Mouse (Mus musculus) hindbrain, embryonic 13.5 days (tissue): ENCODE data around the gene Cadm1. TPM values are rescaled to one million over a fixed set of nuclear protein-coding genes. Genes with fewer than 3 reads are reported as not detected.

ENCODE experiments used
- ATAC-seq: fragments of 200-750 bp; cut with Nextera tagmentation; 2 replicates; pipeline ENCODE4 v1.8.0; 2017; ENCODE audit warnings: moderate TSS enrichment; ENCODE audit not compliant: low FRiP score
- H3K27ac ChIP-seq: fragments of 300-500 bp; sonication (generic); 2 replicates; pipeline ENCODE4 v1.5.1; 2015; ENCODE audit warnings: inconsistent platforms, mild to moderate bottlenecking, moderate library complexity
- H3K27me3 ChIP-seq: fragments of 300-500 bp; sonication (generic); 2 replicates; pipeline ENCODE4 v1.6.1; 2015; ENCODE audit warnings: mild to moderate bottlenecking, inconsistent platforms
- H3K36me3 ChIP-seq: fragments of 300-500 bp; sonication (generic); 2 replicates; pipeline ENCODE4 v1.6.1; 2015; ENCODE audit warnings: mild to moderate bottlenecking, inconsistent platforms
- H3K4me1 ChIP-seq: fragments of 300-500 bp; sonication (generic); replicated peaks from 2 replicates; pipeline ENCODE4 v1.6.1; 2015; ENCODE audit warnings: inconsistent platforms
- H3K4me2 ChIP-seq: fragments of 300-500 bp; sonication (generic); 2 replicates; pipeline ENCODE4 v1.6.1; 2015; ENCODE audit warnings: inconsistent platforms, mild to moderate bottlenecking, moderate library complexity
- H3K4me3 ChIP-seq: fragments of 300-500 bp; sonication (generic); 2 replicates; pipeline ENCODE4 v1.5.1; 2015; ENCODE audit warnings: mild to moderate bottlenecking, inconsistent platforms
- H3K9ac ChIP-seq: fragments of 300-500 bp; sonication (generic); 2 replicates; pipeline ENCODE4 v1.6.1; 2015; ENCODE audit warnings: mild to moderate bottlenecking, inconsistent platforms
- H3K9me3 ChIP-seq: fragments of 300-500 bp; sonication (generic); 2 replicates; pipeline ENCODE4 v1.6.1; 2016; ENCODE audit warnings: inconsistent platforms
- WGBS: fragments of 180-500 bp; shearing (Covaris S2); methylation state at CpG from one replicate; pipeline ENCODE4 v1.1.7; 2015; 5-methylcytosine and 5-hydroxymethylcytosine counted together
- polyA plus RNA-seq: library from polyadenylated mRNA; unstranded; fragments of >200 nt; fragmentation: Nextera tagmentation; extraction: Ambion mirVana; gene quantifications from 2 replicates; pipeline ENCODE4 v1.2.1, GENCODE M21; 2015

Cadm1 gene
- polyA plus RNA-seq, 1 experiment from 2014 or later: 180 TPM

GRCm38 (mm10) chr9:47801242-47801641 lies 271.3 kb downstream of the Cadm1 start:
- peaks cover 17% of the 10 kb centered on the region for H3K36me3 ChIP-seq
- H3K9ac ChIP-seq: no peak overlapping the region
- WGBS: 83% methylated on average over 4 of the region's 4 CpGs
- no peak overlapping the region for H3K4me3 ChIP-seq
- H3K27ac ChIP-seq: no peak overlapping the region
- no peaks in the 10 kb centered on the region for H3K9me3 ChIP-seq
- peaks cover 19% of the 10 kb centered on the region for H3K4me1 ChIP-seq
- H3K4me2 ChIP-seq: no peak overlapping the region
- no peak for ATAC-seq
- no peaks in the 10 kb centered on the region for H3K27me3 ChIP-seq

DNA sequence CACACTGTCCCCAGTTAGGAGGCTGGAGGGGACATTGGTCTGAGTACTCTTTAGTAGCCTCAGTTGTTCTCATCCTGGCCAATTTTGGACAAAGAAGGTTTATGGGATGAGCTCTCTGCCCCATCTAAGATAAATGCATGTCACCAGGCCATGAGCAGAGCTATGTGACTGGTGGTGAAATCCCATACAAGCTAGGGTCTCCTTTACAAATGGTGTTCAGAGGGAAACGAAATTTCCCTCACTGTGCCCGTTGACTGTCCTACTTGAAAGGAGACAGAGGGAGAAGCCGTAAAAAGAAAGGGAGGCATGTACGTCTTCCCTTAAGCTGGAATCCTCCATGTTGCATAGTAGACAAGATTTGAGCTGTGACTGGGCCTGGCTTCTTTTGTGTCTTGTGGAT lies 272.6 kb downstream of the Cadm1 start:
- Histone ChIP-seq H3K4me2 (no peak overlapping the region), H3K27me3 (no peaks in the 10 kb centered on the region), H3K4me3 (no peak overlapping the region), H3K4me1 (peaks cover 19% of the 10 kb centered on the region), H3K36me3 (peaks cover 15% of the 10 kb centered on the region), H3K9ac (no peak overlapping the region), H3K27ac (no peak overlapping the region), H3K9me3 (no peaks in the 10 kb centered on the region)
- WGBS: 84% methylated on average over 4 of the region's 4 CpGs
- ATAC-seq: no peak

GRCm38 (mm10) chr9:47803531-47804105 lies 273.6 kb downstream of the Cadm1 start:
- no peak for ATAC-seq

DNA sequence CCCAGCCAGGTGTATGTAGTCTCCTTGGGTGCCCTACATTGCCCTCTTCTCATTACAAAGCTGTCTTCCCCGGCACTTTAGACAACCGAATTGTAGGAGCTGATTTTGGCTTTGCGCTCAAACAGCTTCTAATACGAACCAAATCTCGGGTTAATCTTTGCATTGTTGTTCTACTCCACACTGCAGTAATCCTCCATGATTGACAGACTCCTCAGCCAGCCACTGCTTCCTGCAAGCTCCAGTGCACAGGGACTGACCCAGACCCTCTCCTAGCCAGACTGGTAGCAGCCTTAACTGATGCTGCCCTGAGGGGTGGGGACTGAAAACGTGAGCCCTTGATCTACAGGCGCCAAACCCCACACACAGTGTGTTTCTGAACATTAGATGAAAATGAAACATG lies 275.7 kb downstream of the Cadm1 start:
- Histone ChIP-seq H3K4me2 (no peak overlapping the region), H3K27ac (no peak overlapping the region), H3K4me1 (peaks cover 19% of the 10 kb centered on the region), H3K27me3 (no peaks in the 10 kb centered on the region), H3K9ac (no peak overlapping the region), H3K36me3 (no peaks in the 10 kb centered on the region), H3K9me3 (no peaks in the 10 kb centered on the region), H3K4me3 (no peak overlapping the region)
- no peak for ATAC-seq
- WGBS: 64% methylated on average over 7 of the region's 7 CpGs

More at GRCm38 (mm10) chr9:47803531-47804105, 273.6 kb downstream of the Cadm1 start:
- peak overlapping the region; percentile 64 for H3K27ac ChIP-seq
- H3K36me3 ChIP-seq: peaks cover 12% of the 10 kb centered on the region
- WGBS: 48% methylated on average over 13 of the region's 13 CpGs
- no peak overlapping the region for H3K4me3 ChIP-seq
- H3K9me3 ChIP-seq: no peaks in the 10 kb centered on the region
- H3K4me2 ChIP-seq: no peak overlapping the region
- H3K27me3 ChIP-seq: no peaks in the 10 kb centered on the region
- H3K9ac ChIP-seq: peak overlapping the region; percentile 35; the same call in 1 of the 2 replicates
- peaks cover 19% of the 10 kb centered on the region for H3K4me1 ChIP-seq

DNA sequence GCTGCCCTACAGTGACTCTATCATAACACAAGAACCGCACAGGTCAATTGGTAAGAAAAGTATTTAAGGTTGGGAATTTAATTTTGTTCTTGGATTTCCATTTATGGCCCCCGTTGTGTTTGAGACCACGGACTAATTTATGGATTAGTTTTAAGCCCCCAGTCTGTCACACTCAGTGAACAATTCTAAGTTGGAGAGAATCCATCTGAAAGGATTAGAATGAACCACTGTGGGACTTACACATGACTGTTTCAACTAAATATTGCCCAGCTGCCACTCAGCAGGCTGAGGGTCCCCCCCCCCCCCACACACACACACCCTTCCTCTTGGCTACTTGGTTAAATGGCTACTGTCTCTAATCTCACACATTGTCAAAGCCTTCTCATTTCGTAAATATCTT lies 295.7 kb downstream of the Cadm1 start:
- no peak overlapping the region for H3K27ac ChIP-seq
- peaks cover 21% of the 10 kb centered on the region for H3K4me1 ChIP-seq
- H3K36me3 ChIP-seq: peaks cover 3% of the 10 kb centered on the region
- no peak overlapping the region for H3K4me2 ChIP-seq
- no peaks in the 10 kb centered on the region for H3K9me3 ChIP-seq
- ATAC-seq: no peak
- no peak overlapping the region for H3K9ac ChIP-seq
- 84% methylated on average over 4 of the region's 4 CpGs for WGBS
- H3K4me3 ChIP-seq: no peak overlapping the region
- 0 out of 2 replicates have a peak, but pooled peaks cover 1% of the 10 kb centered on the region for H3K27me3 ChIP-seq

DNA sequence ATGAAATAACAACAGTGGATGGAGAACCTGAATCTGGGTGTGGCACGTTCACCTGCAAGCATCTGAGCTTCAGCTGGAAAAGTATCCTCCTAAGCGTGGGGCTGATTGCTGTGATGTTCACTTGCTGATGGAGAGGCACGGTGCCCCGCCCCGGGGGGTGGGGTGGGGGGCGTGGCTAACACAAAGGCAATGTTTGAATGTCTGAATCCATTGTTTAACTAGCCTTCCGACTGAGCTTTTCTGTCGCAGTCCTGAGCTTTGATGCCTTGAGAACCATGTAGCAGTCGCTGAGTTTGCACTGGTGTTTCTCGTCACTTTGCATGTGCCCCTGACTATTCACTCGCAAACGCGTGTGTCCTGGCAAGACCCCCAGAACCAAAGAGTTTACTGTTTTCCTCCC lies 298.8 kb downstream of the Cadm1 start:
- H3K27ac ChIP-seq: peak overlapping the region; percentile 61
- H3K9me3 ChIP-seq: no peaks in the 10 kb centered on the region
- H3K4me2 ChIP-seq: peak overlapping the region; percentile 48
- H3K4me3 ChIP-seq: peak overlapping the region; percentile 25
- ATAC-seq: 0 out of 2 replicates have a peak, but pooled peaks have one; percentile 43
- peaks cover 21% of the 10 kb centered on the region for H3K4me1 ChIP-seq
- H3K27me3 ChIP-seq: 0 out of 2 replicates have a peak, but pooled peaks cover 2% of the 10 kb centered on the region
- no peaks in the 10 kb centered on the region for H3K36me3 ChIP-seq
- 4% methylated on average over 13 of the region's 13 CpGs for WGBS
- H3K9ac ChIP-seq: peak overlapping the region; percentile 49

DNA sequence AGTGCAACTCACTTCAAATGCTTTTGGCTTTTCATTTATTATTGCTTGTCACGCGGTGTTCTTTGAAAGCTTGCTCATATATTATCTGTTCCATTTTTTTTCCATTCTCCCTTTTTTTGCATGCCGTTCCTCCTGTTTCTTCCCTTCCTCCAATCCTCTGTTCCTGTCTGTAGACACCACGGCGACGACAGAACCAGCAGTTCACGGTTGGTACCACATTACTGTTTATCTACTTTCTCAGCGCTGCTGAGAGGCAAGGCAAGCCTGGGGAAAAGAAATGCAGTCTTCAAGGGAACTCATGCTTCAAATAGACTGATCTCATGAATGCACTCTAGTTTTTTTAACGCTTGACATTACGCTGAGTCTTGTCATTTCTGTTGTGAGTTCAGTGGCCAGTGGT lies 299.2 kb downstream of the Cadm1 start:
- Histone ChIP-seq H3K4me2 (peak overlapping the region; percentile 48), H3K27me3 (0 out of 2 replicates have a peak, but pooled peaks cover 2% of the 10 kb centered on the region), H3K9me3 (no peaks in the 10 kb centered on the region), H3K4me3 (peak overlapping the region; percentile 25), H3K36me3 (no peaks in the 10 kb centered on the region), H3K27ac (peak overlapping the region; percentile 61), H3K9ac (peak overlapping the region; percentile 49), H3K4me1 (peaks cover 21% of the 10 kb centered on the region)
- WGBS: 24% methylated on average over 10 of the region's 10 CpGs
- ATAC-seq: no peak

GRCm38 (mm10) chr9:47829846-47830245 lies 299.9 kb downstream of the Cadm1 start:
- no peak for ATAC-seq
- Histone ChIP-seq H3K27ac (no peak overlapping the region), H3K4me2 (peak overlapping the region; percentile 48; the same call in 1 of the 2 replicates)

DNA sequence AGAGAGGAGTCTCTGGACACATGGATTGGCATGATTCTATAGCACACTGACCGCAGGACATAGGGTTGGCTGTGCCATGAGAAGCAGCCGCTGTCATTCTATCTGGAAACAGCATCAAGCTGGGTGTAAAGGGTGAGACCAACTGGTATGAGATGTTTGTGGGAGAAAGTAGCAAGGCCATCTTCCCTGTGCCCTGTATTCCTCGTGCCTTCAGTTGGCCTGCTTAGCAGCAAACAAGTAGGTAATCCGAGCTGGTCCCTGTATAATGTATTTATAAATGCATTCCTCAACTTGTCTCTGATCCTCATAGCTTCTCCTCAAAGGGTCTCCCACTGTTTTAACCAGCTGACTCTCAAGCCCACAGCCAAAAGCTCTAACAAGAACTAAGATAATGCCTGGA lies 301.4 kb downstream of the Cadm1 start:
- 0 out of 2 replicates have a peak, but pooled peaks cover 2% of the 10 kb centered on the region for H3K27me3 ChIP-seq
- no peak for ATAC-seq
- WGBS: 70% methylated on average over 4 of the region's 4 CpGs
- no peaks in the 10 kb centered on the region for H3K9me3 ChIP-seq
- H3K4me2 ChIP-seq: no peak overlapping the region
- peaks cover 21% of the 10 kb centered on the region for H3K4me1 ChIP-seq
- H3K36me3 ChIP-seq: no peaks in the 10 kb centered on the region
- H3K27ac ChIP-seq: no peak overlapping the region
- H3K4me3 ChIP-seq: no peak overlapping the region
- no peak overlapping the region for H3K9ac ChIP-seq

More at GRCm38 (mm10) chr9:47829846-47830245, 299.9 kb downstream of the Cadm1 start:
- WGBS: 49% methylated on average over 4 of the region's 4 CpGs
- Histone ChIP-seq H3K4me1 (peaks cover 21% of the 10 kb centered on the region), H3K4me3 (no peak overlapping the region), H3K36me3 (no peaks in the 10 kb centered on the region), H3K9me3 (no peaks in the 10 kb centered on the region), H3K9ac (no peak overlapping the region), H3K27me3 (0 out of 2 replicates have a peak, but pooled peaks cover 2% of the 10 kb centered on the region)

DNA sequence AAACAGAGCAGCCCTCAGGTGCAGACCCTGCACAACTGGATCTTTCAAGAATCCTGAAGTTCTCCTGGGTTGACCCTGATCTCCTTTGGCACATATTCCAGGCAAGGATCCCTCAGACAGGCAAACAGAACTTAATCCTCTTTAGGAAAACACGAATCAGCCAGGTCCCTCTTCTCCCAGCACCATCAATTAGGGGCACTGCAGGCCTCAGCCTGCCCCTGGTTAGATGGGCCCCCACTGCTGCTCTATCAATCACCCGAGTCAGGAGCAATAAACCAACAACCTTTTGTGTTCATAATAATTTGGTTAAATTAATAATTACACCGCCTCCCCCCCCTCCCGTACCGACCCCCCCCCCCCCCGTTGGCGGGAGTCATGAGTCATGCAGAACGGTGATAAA lies 308.2 kb downstream of the Cadm1 start:
- ATAC-seq: no peak
- 10% methylated on average over 8 of the region's 8 CpGs for WGBS
- H3K27me3 ChIP-seq: no peaks in the 10 kb centered on the region
- H3K9me3 ChIP-seq: no peaks in the 10 kb centered on the region
- H3K27ac ChIP-seq: no peak overlapping the region; the same call in 1 of the 2 replicates
- peaks cover 37% of the 10 kb centered on the region for H3K4me1 ChIP-seq
- no peak overlapping the region for H3K9ac ChIP-seq
- no peak overlapping the region for H3K4me2 ChIP-seq
- no peak overlapping the region for H3K4me3 ChIP-seq
- no peaks in the 10 kb centered on the region for H3K36me3 ChIP-seq

GRCm38 (mm10) chr9:47838890-47839691 lies 309.1 kb downstream of the Cadm1 start:
- Histone ChIP-seq H3K9me3 (no peaks in the 10 kb centered on the region), H3K4me1 (peaks cover 42% of the 10 kb centered on the region), H3K4me2 (no peak overlapping the region), H3K27ac (peak overlapping the region; percentile 68), H3K36me3 (no peaks in the 10 kb centered on the region), H3K4me3 (no peak overlapping the region), H3K27me3 (no peaks in the 10 kb centered on the region), H3K9ac (no peak overlapping the region)
- WGBS: 15% methylated on average over 15 of the region's 15 CpGs
- 0 out of 2 replicates have a peak, but pooled peaks have one; percentile 45 for ATAC-seq

GRCm38 (mm10) chr9:47839692-47840025 lies 309.7 kb downstream of the Cadm1 start:
- Histone ChIP-seq H3K27me3 (no peaks in the 10 kb centered on the region), H3K4me3 (no peak overlapping the region), H3K4me2 (no peak overlapping the region), H3K36me3 (0 out of 2 replicates have a peak, but pooled peaks cover 3% of the 10 kb centered on the region), H3K4me1 (peaks cover 44% of the 10 kb centered on the region), H3K9ac (no peak overlapping the region), H3K9me3 (no peaks in the 10 kb centered on the region), H3K27ac (peak overlapping the region; percentile 68)
- ATAC-seq: no peak
- 70% methylated on average over 10 of the region's 10 CpGs for WGBS
